Mouse (Mus musculus) lung, postnatal 25 days (tissue): Measurements from ENCODE around the gene Gon4l.
"Not testable (repeated sequence)": the region's sequence is repeated elsewhere in the genome, so short reads cannot be mapped to it uniquely, and the experiment has no call there.

Experiments used
- DNase-seq: peaks from one replicate; pipeline ENCODE4 v3.0.0; 2022; ENCODE audit warnings: low spot score

The Gon4l gene

GRCm38 (mm10) chr3:88834951-88835491 lies at the start of gene Gon4l:
Gene Gon4l (plus strand): TSS chr3:88835231.
- DNase-seq = peak; percentile 39

GRCm38 (mm10) chr3:88786323-88786722 lies 48.7 kb upstream of the Gon4l start:
- DNase-seq = not testable (repeated sequence)

- not testable (repeated sequence) for DNase-seq
Observed at GRCm38 (mm10) chr3:88786805-88787204, 48.2 kb upstream of the Gon4l start.

- not testable (repeated sequence) for DNase-seq
Observed at GRCm38 (mm10) chr3:88788033-88788432, 47.0 kb upstream of the Gon4l start.

- DNase-seq = not testable (repeated sequence)
Observed at GRCm38 (mm10) chr3:88797507-88797906, 37.5 kb upstream of the Gon4l start.

- no peak for DNase-seq
Observed at GRCm38 (mm10) chr3:88803910-88804540, 31.0 kb upstream of the Gon4l start.

GRCm38 (mm10) chr3:88825710-88826109 lies 9.3 kb upstream of the Gon4l start:
- DNase-seq = no peak

GRCm38 (mm10) chr3:88827231-88827630 lies 7.8 kb upstream of the Gon4l start:
- no peak for DNase-seq

GRCm38 (mm10) chr3:88831177-88832121 lies 3.6 kb upstream of the Gon4l start:
- DNase-seq = peak; percentile 15

- peak; percentile 50 for DNase-seq
Observed at GRCm38 (mm10) chr3:88832388-88832787, 2.6 kb upstream of the Gon4l start.

GRCm38 (mm10) chr3:88849172-88849571 lies 14.1 kb downstream of the Gon4l start:
- no peak for DNase-seq

- DNase-seq = peak; percentile 32
Observed at GRCm38 (mm10) chr3:88855837-88856236, 20.8 kb downstream of the Gon4l start.

GRCm38 (mm10) chr3:88862129-88862528 lies 27.1 kb downstream of the Gon4l start:
- no peak for DNase-seq

- not testable (repeated sequence) for DNase-seq
Observed at GRCm38 (mm10) chr3:88866735-88867134, 31.7 kb downstream of the Gon4l start.

- DNase-seq = not testable (repeated sequence)
Observed at GRCm38 (mm10) chr3:88867177-88867576, 32.1 kb downstream of the Gon4l start.

GRCm38 (mm10) chr3:88868449-88868848 lies 33.4 kb downstream of the Gon4l start:
- DNase-seq = not testable (repeated sequence)

GRCm38 (mm10) chr3:88882536-88882935 lies 47.5 kb downstream of the Gon4l start:
- DNase-seq = not testable (repeated sequence)

GRCm38 (mm10) chr3:88893011-88893410 lies 58.0 kb downstream of the Gon4l start:
- DNase-seq = not testable (repeated sequence)

GRCm38 (mm10) chr3:88904803-88905202 lies 69.8 kb downstream of the Gon4l start:
- DNase-seq = no peak

- no peak for DNase-seq
Observed at GRCm38 (mm10) chr3:88905209-88905608, 70.2 kb downstream of the Gon4l start.

- DNase-seq = no peak
Observed at GRCm38 (mm10) chr3:88905741-88906140, 70.7 kb downstream of the Gon4l start.

- DNase-seq = no peak
Observed at GRCm38 (mm10) chr3:88906393-88907159, 71.5 kb downstream of the Gon4l start.
